Comparison of ENCODE assay signal across 20 mouse cellular contexts in genomic region chr5:49547884-49548283, GRCm38 (mm10). TPM values are rescaled to one million over a fixed set of nuclear protein-coding genes. Genes with fewer than 3 reads are reported as not detected.
A peak's percentile ranks its signal among the peaks of the same experiment; 100 is the strongest.
DNase-seq lines count a peak whose midpoint lies in the region; ATAC-seq lines count a peak whose summit lies in the region.
"Had no signal": no experiment of that assay in that cellular context is flagged by ENCODE, and none has a peak within 500 bp of the region (broad histone marks: within the 10 kb centered on the region; RNA-seq: fewer than 3 reads in every experiment).

No protein-coding gene starts in this region.

- ATAC-seq in midbrain, embryonic 13.5 days, result no peak
- ATAC-seq: forebrain, embryonic 13.5 days; lung, postnatal 0 days had no signal

- no peak overlapping the region for H3K4me2 ChIP-seq in midbrain, embryonic 13.5 days (replicated peaks)
- H3K4me2 ChIP-seq: forebrain, embryonic 13.5 days; hindbrain, embryonic 12.5 days; liver, embryonic 15.5 days; neural tube, embryonic 13.5 days had no signal

- WGBS in midbrain, embryonic 13.5 days, result 92% methylated on average over 3 of the region's 3 CpGs
- 89% methylated on average over 3 of the region's 3 CpGs for WGBS in forebrain, embryonic 10.5 days

- H3K4me3 ChIP-seq in midbrain, embryonic 13.5 days (replicated peaks), result no peak overlapping the region
- no peak overlapping the region for H3K4me3 ChIP-seq in forebrain, embryonic 10.5 days
- H3K4me3 ChIP-seq: forebrain, embryonic 13.5 days; heart, adult 2 months; hindbrain, embryonic 12.5 days; liver, embryonic 15.5 days; neural tube, embryonic 13.5 days had no signal

- no peaks in the 10 kb centered on the region for H3K36me3 ChIP-seq in midbrain, embryonic 13.5 days
- H3K36me3 ChIP-seq in forebrain, embryonic 10.5 days (replicated peaks), result no peaks in the 10 kb centered on the region
- H3K36me3 ChIP-seq: hindbrain, embryonic 12.5 days; liver, embryonic 15.5 days; neural tube, embryonic 13.5 days had no signal

- DNase-seq in frontal cortex, adult 2 months (ENCODE audit: extremely low spot score in 1 of 2, low spot score in 1 of 2), result peak; percentile 78 to 81
- DNase-seq in layer of hippocampus, adult 11-12 months (ENCODE audit: low spot score), result peak; percentile 73
- peak; percentile 56 to 71 for DNase-seq in left cerebral cortex, adult 18-20 months (ENCODE audit: low spot score in 2 of 2)
- peak; percentile 33 for DNase-seq in right cerebral cortex, postnatal 14 days
- DNase-seq in retina, postnatal 1 day, result no peak
- DNase-seq in forebrain, embryonic 10.5 days (ENCODE audit: extremely low spot score, low spot score), result no peak
- DNase-seq: adrenal gland, postnatal 36 days; cerebellum, adult 9-10 months; heart, adult 2 months; thymus, postnatal 25 days had no signal

- no peaks in the 10 kb centered on the region for H3K27me3 ChIP-seq in midbrain, embryonic 13.5 days
- H3K27me3 ChIP-seq in forebrain, embryonic 10.5 days (ENCODE audit: poor library complexity, severe bottlenecking), result no peaks in the 10 kb centered on the region
- H3K27me3 ChIP-seq: forebrain, embryonic 13.5 days; hindbrain, embryonic 12.5 days; liver, embryonic 15.5 days; neural tube, embryonic 13.5 days had no signal

- no peaks in the 10 kb centered on the region for H3K9me3 ChIP-seq in midbrain, embryonic 13.5 days
- no peaks in the 10 kb centered on the region for H3K9me3 ChIP-seq in forebrain, embryonic 10.5 days
- H3K9me3 ChIP-seq: forebrain, embryonic 13.5 days; hindbrain, embryonic 12.5 days; liver, embryonic 15.5 days; neural tube, embryonic 13.5 days had no signal

- no peaks in the 10 kb centered on the region for H3K4me1 ChIP-seq in midbrain, embryonic 13.5 days (replicated peaks)
- H3K4me1 ChIP-seq in forebrain, embryonic 10.5 days, result no peaks in the 10 kb centered on the region
- H3K4me1 ChIP-seq: forebrain, embryonic 13.5 days; hindbrain, embryonic 12.5 days; liver, embryonic 15.5 days; neural tube, embryonic 13.5 days had no signal

- H3K27ac ChIP-seq in midbrain, embryonic 13.5 days, result no peak overlapping the region
- H3K27ac ChIP-seq in forebrain, embryonic 10.5 days, result no peak overlapping the region
- H3K27ac ChIP-seq: forebrain, embryonic 13.5 days; heart, adult 2 months; hindbrain, embryonic 12.5 days; liver, embryonic 15.5 days; neural tube, embryonic 13.5 days; stomach, postnatal 0 days had no signal

- H3K9ac ChIP-seq in midbrain, embryonic 13.5 days (replicated peaks), result no peak overlapping the region
- H3K9ac ChIP-seq: forebrain, embryonic 13.5 days; hindbrain, embryonic 12.5 days; liver, embryonic 15.5 days; neural tube, embryonic 13.5 days had no signal

RNA-seq across cellular contexts. Expression of gene Kcnip4, which starts 23.2 kb away (rescaled TPM):
- polyA plus RNA-seq in frontal cortex, adult 2 months (2012; rRNA removed), result 41.9 and 44.0 TPM in 2 replicates
- 10 to 100 TPM; 53.6 to 58.8 TPM for total RNA-seq in left cerebral cortex, adult 18-20 months (2021)
- 6.8 and 7.3 TPM in 2 replicates for polyA plus RNA-seq in midbrain, embryonic 13.5 days (2015; fragmentation: Nextera tagmentation; extraction: Ambion mirVana)
- 0.49 and 1.0 TPM in 2 replicates for polyA plus RNA-seq in forebrain, embryonic 10.5 days (2016; fragmentation: Nextera tagmentation; extraction: Ambion mirVana)
- total RNA-seq: heart, adult 2 months; megakaryocyte-erythroid progenitor cell, adult 5-6 weeks; monocyte, adult 5-6 weeks had no signal
- polyA plus RNA-seq: spleen, adult 2 months had no signal

Comparison
In these comparisons a context has a peak if more than half of its experiments do, and no peak if none do; other contexts are left out.
1. DNase-seq: peak in frontal cortex, adult 2 months (2 of 2), layer of hippocampus, adult 11-12 months (single experiment), left cerebral cortex, adult 18-20 months (2 of 2) and right cerebral cortex, postnatal 14 days (single experiment); none in retina, postnatal 1 day (single experiment) and forebrain, embryonic 10.5 days (single experiment).